Mouse (Mus musculus): ENCODE results near the gene Car7. TPM values are rescaled to one million over a fixed set of nuclear protein-coding genes. Genes with fewer than 3 reads are reported as not detected.

The Car7 gene
- total and polyA plus RNA-seq, 3 experiments, result 0.62 to 1.3 (median 0.85) TPM

GRCm38 (mm10) chr8:104598496-104598895, 64.0 kb downstream of the Car7 start:
- 0 out of 2 replicates have a peak, but pooled peaks cover 2% of the 10 kb centered on the region for H3K79me2 ChIP-seq (replicated peaks; ENCODE audit: control insufficient read depth, extremely low read depth, insufficient read depth, poor library complexity, severe bottlenecking)
- no peak overlapping the region for H3K4me3 ChIP-seq (replicated peaks in 1 of 3; ENCODE audit: low read depth in 2 of 3, low read length in 2 of 3, poor library complexity in 1 of 3)
- TF ChIP-seq ZKSCAN1 (IDR thresholded peaks at IDR 0.05; ENCODE audit: borderline replicate concordance, low read depth, low read length), result no peak
- TF ChIP-seq ELF1 (IDR thresholded peaks at IDR 0.05; ENCODE audit: low read depth, low read length), result no peak
- no peak for TF ChIP-seq CHD1 (IDR thresholded peaks at IDR 0.05; ENCODE audit: low read depth, low read length)
- TF ChIP-seq CTCF (conservative IDR thresholded peaks at IDR 0.05 in 1 of 2, IDR thresholded peaks at IDR 0.05 in 1 of 2; ENCODE audit: low read depth in 2 of 2, low read length in 2 of 2), result no peak
- TF ChIP-seq MEF2A (IDR thresholded peaks at IDR 0.05; ENCODE audit: borderline replicate concordance, low read depth, low read length), result no peak
- no peak for TF ChIP-seq SIN3A (IDR thresholded peaks at IDR 0.05; ENCODE audit: low read length)
- TF ChIP-seq MXI1 (IDR thresholded peaks at IDR 0.05; ENCODE audit: low read depth, low read length), result no peak
- no peak for TF ChIP-seq HCFC1 (IDR thresholded peaks at IDR 0.05; ENCODE audit: low read depth, low read length)
- no peak for TF ChIP-seq KAT2A (IDR thresholded peaks at IDR 0.05; ENCODE audit: insufficient replicate concordance, low read length)
- TF ChIP-seq SMC3 (IDR thresholded peaks at IDR 0.05; ENCODE audit: low read depth, low read length), result no peak
- no peak for TF ChIP-seq RAD21 (IDR thresholded peaks at IDR 0.05; ENCODE audit: low read depth, low read length)
- no peak for TF ChIP-seq ZMIZ1 (IDR thresholded peaks at IDR 0.05; ENCODE audit: low read depth, low read length)
- no peak for TF ChIP-seq ZC3H11A (IDR thresholded peaks at IDR 0.05; ENCODE audit: low read depth, low read length)
- no peak for TF ChIP-seq TCF12 (IDR thresholded peaks at IDR 0.05; ENCODE audit: low read depth, low read length)
- TF ChIP-seq MAFK (IDR thresholded peaks at IDR 0.05; ENCODE audit: insufficient replicate concordance, low read length), result no peak
- no peak for TF ChIP-seq POLR2A (IDR thresholded peaks at IDR 0.05; ENCODE audit: low read depth, low read length)
- TF ChIP-seq E2F4 (IDR thresholded peaks at IDR 0.05; ENCODE audit: insufficient replicate concordance, low read depth, low read length), result no peak
- H3K9ac ChIP-seq (ENCODE audit: insufficient read depth, low read depth), result no peak overlapping the region
- dilution Hi-C loops (cut with MboI; ENCODE audit: extremely low pct_ligation_motif_present, extremely low pct_unique_long_range_greater_than_20kb, low sequenced_read_pairs) (no loop called here), in situ Hi-C loops (cut with MboI; ENCODE audit: low pct_ligation_motif_present, low pct_unique_long_range_greater_than_20kb, low sequenced_read_pairs) (no loop called here)
- H3K27ac ChIP-seq (ENCODE audit: insufficient read depth, low read depth), result no peak overlapping the region
- no peaks in the 10 kb centered on the region for H3K27me3 ChIP-seq (replicated peaks)
- no peak overlapping the region for H3K4me2 ChIP-seq (ENCODE audit: insufficient read depth, low read depth, poor library complexity, severe bottlenecking)
- H3K4me1 ChIP-seq (ENCODE audit: control insufficient read depth in 1 of 2, insufficient read depth in 2 of 2), result peaks cover 0 to 18% of the 10 kb centered on the region in 2 experiments; a peak in 2 of 4 replicates
- H3K9me3 ChIP-seq (replicated peaks; ENCODE audit: low read length), result no peaks in the 10 kb centered on the region
- peaks cover 21 to 50% of the 10 kb centered on the region in 2 experiments for H3K36me3 ChIP-seq (replicated peaks in 1 of 2; ENCODE audit: control insufficient read depth in 1 of 2, insufficient read depth in 1 of 2, low read length in 1 of 2)
- no peak for DNase-seq (ENCODE audit: extremely low read depth)

Other genes with a start within 250 kb of the Car7 start
- not detected in 2 replicates for gene Cmtm2a, start 241.5 kb upstream of the Car7 start, total RNA-seq (2012; rRNA removed)
- not detected in 2 replicates for gene Cmtm2a, start 241.5 kb upstream of the Car7 start, total RNA-seq (2014; rRNA removed)
- not detected in 2 replicates for gene Cmtm2a, start 241.5 kb upstream of the Car7 start, polyA plus RNA-seq (2012; ENCODE audit: insufficient read length, low read depth)
- not detected in 2 replicates for gene Gm45711, start 224.6 kb upstream of the Car7 start, total RNA-seq (2012; rRNA removed)
- not detected in 2 replicates for gene Gm45711, start 224.6 kb upstream of the Car7 start, total RNA-seq (2014; rRNA removed)
- not detected in 2 replicates for gene Gm45711, start 224.6 kb upstream of the Car7 start, polyA plus RNA-seq (2012; ENCODE audit: insufficient read length, low read depth)
- gene Cmtm1, start 224.5 kb upstream of the Car7 start, total RNA-seq (2012; rRNA removed), result not detected in 2 replicates
- gene Cmtm1, start 224.5 kb upstream of the Car7 start, total RNA-seq (2014; rRNA removed), result not detected in 2 replicates
- gene Cmtm1, start 224.5 kb upstream of the Car7 start, polyA plus RNA-seq (2012; ENCODE audit: insufficient read length, low read depth), result not detected in 2 replicates
- gene Gm11020, start 213.1 kb upstream of the Car7 start, total RNA-seq (2012; rRNA removed), result not detected in 2 replicates
- gene Gm11020, start 213.1 kb upstream of the Car7 start, total RNA-seq (2014; rRNA removed), result not detected in 2 replicates
- not detected in 2 replicates for gene Gm11020, start 213.1 kb upstream of the Car7 start, polyA plus RNA-seq (2012; ENCODE audit: insufficient read length, low read depth)
- gene Cmtm2b, start 212.5 kb upstream of the Car7 start, total RNA-seq (2012; rRNA removed), result not detected in 2 replicates
- not detected in 2 replicates for gene Cmtm2b, start 212.5 kb upstream of the Car7 start, total RNA-seq (2014; rRNA removed)
- not detected in 2 replicates for gene Cmtm2b, start 212.5 kb upstream of the Car7 start, polyA plus RNA-seq (2012; ENCODE audit: insufficient read length, low read depth)
- gene Cmtm3, start 195.3 kb upstream of the Car7 start, total RNA-seq (2012; rRNA removed), result 3.9 TPM in 2 replicates
- gene Cmtm3, start 195.3 kb upstream of the Car7 start, total RNA-seq (2014; rRNA removed), result 4.2 and 4.3 TPM in 2 replicates
- 8.8 and 11.0 TPM in 2 replicates for gene Cmtm3, start 195.3 kb upstream of the Car7 start, polyA plus RNA-seq (2012; ENCODE audit: insufficient read length, low read depth)
- 2.3 and 2.7 TPM in 2 replicates for gene Cmtm4, start 138.9 kb upstream of the Car7 start, total RNA-seq (2012; rRNA removed)
- gene Cmtm4, start 138.9 kb upstream of the Car7 start, total RNA-seq (2014; rRNA removed), result 2.5 and 2.6 TPM in 2 replicates
- gene Cmtm4, start 138.9 kb upstream of the Car7 start, polyA plus RNA-seq (2012; ENCODE audit: insufficient read length, low read depth), result 2.6 and 3.0 TPM in 2 replicates
- gene Dync1li2, start 91.6 kb upstream of the Car7 start, total RNA-seq (2012; rRNA removed), result 12.7 and 15.8 TPM in 2 replicates
- gene Dync1li2, start 91.6 kb upstream of the Car7 start, total RNA-seq (2014; rRNA removed), result 14.3 and 17.7 TPM in 2 replicates
- gene Dync1li2, start 91.6 kb upstream of the Car7 start, polyA plus RNA-seq (2012; ENCODE audit: insufficient read length, low read depth), result 22.8 and 30.4 TPM in 2 replicates
- not detected in 2 replicates for gene Terb1, start 24.8 kb upstream of the Car7 start, total RNA-seq (2012; rRNA removed)
- gene Terb1, start 24.8 kb upstream of the Car7 start, total RNA-seq (2014; rRNA removed), result not detected in 2 replicates
- not detected in 2 replicates for gene Terb1, start 24.8 kb upstream of the Car7 start, polyA plus RNA-seq (2012; ENCODE audit: insufficient read length, low read depth)
- gene Nae1, start 52 bp upstream of the Car7 start, total RNA-seq (2012; rRNA removed), result 26.0 and 34.5 TPM in 2 replicates
- gene Nae1, start 52 bp upstream of the Car7 start, total RNA-seq (2014; rRNA removed), result 95.0 and 113 TPM in 2 replicates
- 33.6 and 36.5 TPM in 2 replicates for gene Nae1, start 52 bp upstream of the Car7 start, polyA plus RNA-seq (2012; ENCODE audit: insufficient read length, low read depth)
- 8.7 and 11.9 TPM in 2 replicates for gene Pdp2, start 56.8 kb downstream of the Car7 start, total RNA-seq (2012; rRNA removed)
- 6.9 and 7.6 TPM in 2 replicates for gene Pdp2, start 56.8 kb downstream of the Car7 start, total RNA-seq (2014; rRNA removed)
- 8.3 and 9.6 TPM in 2 replicates for gene Pdp2, start 56.8 kb downstream of the Car7 start, polyA plus RNA-seq (2012; ENCODE audit: insufficient read length, low read depth)
- gene Cdh16, start 89.7 kb downstream of the Car7 start, total RNA-seq (2012; rRNA removed), result not detected in 2 replicates
- not detected in 2 replicates for gene Cdh16, start 89.7 kb downstream of the Car7 start, total RNA-seq (2014; rRNA removed)
- gene Cdh16, start 89.7 kb downstream of the Car7 start, polyA plus RNA-seq (2012; ENCODE audit: insufficient read length, low read depth), result not detected in 2 replicates
- 30.9 and 31.1 TPM in 2 replicates for gene Rrad, start 96.6 kb downstream of the Car7 start, total RNA-seq (2012; rRNA removed)
- 29.4 and 31.7 TPM in 2 replicates for gene Rrad, start 96.6 kb downstream of the Car7 start, total RNA-seq (2014; rRNA removed)
- gene Rrad, start 96.6 kb downstream of the Car7 start, polyA plus RNA-seq (2012; ENCODE audit: insufficient read length, low read depth), result 32.3 and 33.6 TPM in 2 replicates
- gene Ciao2b, start 107.3 kb downstream of the Car7 start, total RNA-seq (2012; rRNA removed), result 76.4 and 81.1 TPM in 2 replicates
- 72.2 and 74.4 TPM in 2 replicates for gene Ciao2b, start 107.3 kb downstream of the Car7 start, total RNA-seq (2014; rRNA removed)
- gene Ciao2b, start 107.3 kb downstream of the Car7 start, polyA plus RNA-seq (2012; ENCODE audit: insufficient read length, low read depth), result 75.8 and 76.4 TPM in 2 replicates
- gene Ces2a, start 199.3 kb downstream of the Car7 start, total RNA-seq (2012; rRNA removed), result not detected in 2 replicates
- gene Ces2a, start 199.3 kb downstream of the Car7 start, total RNA-seq (2014; rRNA removed), result not detected in 2 replicates
- gene Ces2a, start 199.3 kb downstream of the Car7 start, polyA plus RNA-seq (2012; ENCODE audit: insufficient read length, low read depth), result not detected in 2 replicates